Mouse (Mus musculus) liver, embryonic 16.5 days (tissue): ENCODE data around the gene Ccr10. TPM values are rescaled to one million over a fixed set of nuclear protein-coding genes. Genes with fewer than 3 reads are reported as not detected.

Experiments
- ATAC-seq: fragments of 200-750 bp; cut with Nextera tagmentation; 2 replicates; pipeline ENCODE4 v1.8.0; 2017; ENCODE audit warnings: low read depth, mild to moderate bottlenecking, moderate number of reproducible peaks, moderate library complexity
- H3K27ac ChIP-seq: fragments of 300-500 bp; sonication (generic); 2 replicates; pipeline ENCODE4 v1.5.1; 2014; ENCODE audit warnings: mild to moderate bottlenecking, low read length
- H3K27me3 ChIP-seq: fragments of 300-500 bp; sonication (generic); 2 replicates; pipeline ENCODE4 v1.6.1; 2014; ENCODE audit warnings: low read depth, low read length, mixed read lengths; ENCODE audit not compliant: control insufficient read depth, insufficient read depth
- H3K36me3 ChIP-seq: fragments of 300-500 bp; sonication (generic); 2 replicates; pipeline ENCODE4 v1.6.1; 2014; ENCODE audit warnings: mild to moderate bottlenecking; ENCODE audit not compliant: control insufficient read depth, insufficient read depth
- H3K4me1 ChIP-seq: fragments of 300-500 bp; sonication (generic); 2 replicates; pipeline ENCODE4 v1.6.1; 2014; ENCODE audit warnings: low read depth, low read length, mixed read lengths; ENCODE audit not compliant: control insufficient read depth
- H3K4me2 ChIP-seq: fragments of 300-500 bp; sonication (generic); 2 replicates; pipeline ENCODE4 v1.6.1; 2014; ENCODE audit warnings: low read depth, low read length, mixed read lengths
- H3K4me3 ChIP-seq: fragments of 300-500 bp; sonication (generic); 2 replicates; pipeline ENCODE4 v1.5.1; 2014; ENCODE audit warnings: low read depth, mild to moderate bottlenecking, low read length
- H3K9ac ChIP-seq: fragments of 300-500 bp; sonication (generic); 2 replicates; pipeline ENCODE4 v1.6.1; 2014; ENCODE audit warnings: low read depth, low read length
- H3K9me3 ChIP-seq: fragments of 300-500 bp; sonication (generic); replicated peaks from 2 replicates; pipeline ENCODE4 v1.6.1; 2016; ENCODE audit warnings: low read length; ENCODE audit not compliant: control insufficient read depth
- WGBS: fragments of 180-500 bp; shearing (Covaris S2); extraction: QIAGEN DNeasy Blood & Tissue Kit; methylation state at CpG from one replicate; pipeline ENCODE4 v1.1.7; 2014; ENCODE audit not compliant: insufficient replicate concordance; 5-methylcytosine and 5-hydroxymethylcytosine counted together
- polyA plus RNA-seq: library from polyadenylated mRNA; unstranded; fragments of >200 nt; fragmentation: Nextera tagmentation; extraction: Ambion mirVana; gene quantifications from 2 replicates; pipeline ENCODE4 v1.2.1, GENCODE M21; 2015

Gene Ccr10
- polyA plus RNA-seq, 1 experiment from 2014 or later = 0.05 TPM

GRCm38 (mm10) chr11:101152825-101153224, 22.4 kb downstream of the Ccr10 start:
- H3K9me3 ChIP-seq = no peaks in the 10 kb centered on the region
- peaks cover 17% of the 10 kb centered on the region for H3K27me3 ChIP-seq
- H3K4me1 ChIP-seq = no peaks in the 10 kb centered on the region
- H3K4me3 ChIP-seq = no peak overlapping the region
- WGBS = 68% methylated on average over 1 of the region's 1 CpGs
- no peak overlapping the region for H3K9ac ChIP-seq
- no peak overlapping the region for H3K27ac ChIP-seq
- H3K4me2 ChIP-seq = no peak overlapping the region
- no peak for ATAC-seq
- H3K36me3 ChIP-seq = no peaks in the 10 kb centered on the region

- Histone ChIP-seq H3K9me3 (no peaks in the 10 kb centered on the region), H3K9ac (no peak overlapping the region), H3K36me3 (no peaks in the 10 kb centered on the region), H3K4me3 (no peak overlapping the region), H3K27ac (no peak overlapping the region), H3K27me3 (peaks cover 10% of the 10 kb centered on the region), H3K4me2 (no peak overlapping the region), H3K4me1 (no peaks in the 10 kb centered on the region)
- no peak for ATAC-seq
- 31% methylated on average over 2 of the region's 2 CpGs for WGBS
Measured at GRCm38 (mm10) chr11:101151063-101151462, 24.2 kb downstream of the Ccr10 start.

- Histone ChIP-seq H3K4me1 (no peaks in the 10 kb centered on the region), H3K4me3 (no peak overlapping the region), H3K9ac (no peak overlapping the region), H3K36me3 (no peaks in the 10 kb centered on the region), H3K4me2 (no peak overlapping the region), H3K27ac (no peak overlapping the region), H3K27me3 (no peaks in the 10 kb centered on the region; the same call in 1 of the 2 replicates), H3K9me3 (no peaks in the 10 kb centered on the region)
- ATAC-seq = no peak
- WGBS = 55% methylated on average over 9 of the region's 9 CpGs
Measured at GRCm38 (mm10) chr11:101149178-101150105, 25.8 kb downstream of the Ccr10 start.

DNA sequence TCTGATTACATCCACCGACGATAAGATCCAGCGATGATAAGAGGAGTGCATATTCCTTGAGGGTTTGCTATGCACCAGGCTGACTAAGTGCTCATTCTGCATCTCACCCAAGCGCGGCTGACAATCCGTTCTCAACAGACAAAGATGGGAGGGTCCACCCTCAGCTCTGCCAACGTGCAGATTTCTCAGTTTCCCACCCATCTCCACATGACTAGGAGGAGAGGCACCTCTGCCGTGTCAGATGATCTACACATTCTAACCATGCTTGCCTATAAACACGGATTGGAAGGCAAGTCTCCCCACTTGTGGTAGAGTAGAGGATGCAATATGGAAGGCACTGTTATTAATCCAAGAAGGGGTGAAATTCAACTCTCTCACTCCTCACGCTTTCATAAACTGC, 26.5 kb downstream of the Ccr10 start:
- Histone ChIP-seq H3K9ac (no peak overlapping the region), H3K4me1 (peaks cover 2% of the 10 kb centered on the region; the same call in 1 of the 2 replicates), H3K27ac (no peak overlapping the region), H3K27me3 (peaks cover 1% of the 10 kb centered on the region), H3K36me3 (no peaks in the 10 kb centered on the region), H3K4me3 (no peak overlapping the region), H3K9me3 (no peaks in the 10 kb centered on the region), H3K4me2 (no peak overlapping the region)
- WGBS = 60% methylated on average over 10 of the region's 10 CpGs
- no peak for ATAC-seq

DNA sequence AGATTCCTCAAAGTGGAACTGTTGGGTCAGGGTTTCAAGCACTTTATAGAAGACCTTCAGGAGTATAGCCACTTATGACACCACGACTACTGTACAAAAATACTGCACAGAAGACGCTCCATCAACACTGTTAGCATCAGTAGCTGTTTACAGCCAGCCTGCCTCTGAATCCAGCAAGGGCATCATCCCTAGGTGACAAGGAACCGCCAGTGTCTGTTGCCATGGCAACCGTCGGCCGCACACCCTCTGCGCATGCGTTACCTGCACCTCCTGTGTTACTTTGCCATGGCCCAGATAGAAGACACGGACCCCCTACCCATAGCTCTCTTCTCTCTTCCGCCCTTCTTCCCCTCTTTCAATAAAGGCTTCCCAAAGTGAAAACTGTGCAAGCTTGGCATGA, 28.9 kb downstream of the Ccr10 start:
- ATAC-seq = no peak
- WGBS = 45% methylated on average over 10 of the region's 10 CpGs
- H3K9ac ChIP-seq = no peak overlapping the region
- H3K36me3 ChIP-seq = no peaks in the 10 kb centered on the region
- no peak overlapping the region for H3K4me2 ChIP-seq
- peaks cover 3% of the 10 kb centered on the region for H3K27me3 ChIP-seq
- H3K4me1 ChIP-seq = peaks cover 3% of the 10 kb centered on the region; the same call in 1 of the 2 replicates
- no peak overlapping the region for H3K27ac ChIP-seq
- no peak overlapping the region for H3K4me3 ChIP-seq
- H3K9me3 ChIP-seq = no peaks in the 10 kb centered on the region

- Histone ChIP-seq H3K36me3 (no peaks in the 10 kb centered on the region), H3K4me1 (peaks cover 3% of the 10 kb centered on the region; the same call in 1 of the 2 replicates), H3K9me3 (no peaks in the 10 kb centered on the region), H3K27ac (no peak overlapping the region), H3K27me3 (peaks cover 28% of the 10 kb centered on the region), H3K9ac (no peak overlapping the region), H3K4me3 (peak overlapping the region; percentile 40), H3K4me2 (peak overlapping the region; percentile 49)
- WGBS = 16% methylated on average over 18 of the region's 19 CpGs
- no peak for ATAC-seq
Measured at GRCm38 (mm10) chr11:101143338-101144225, 31.7 kb downstream of the Ccr10 start.

DNA sequence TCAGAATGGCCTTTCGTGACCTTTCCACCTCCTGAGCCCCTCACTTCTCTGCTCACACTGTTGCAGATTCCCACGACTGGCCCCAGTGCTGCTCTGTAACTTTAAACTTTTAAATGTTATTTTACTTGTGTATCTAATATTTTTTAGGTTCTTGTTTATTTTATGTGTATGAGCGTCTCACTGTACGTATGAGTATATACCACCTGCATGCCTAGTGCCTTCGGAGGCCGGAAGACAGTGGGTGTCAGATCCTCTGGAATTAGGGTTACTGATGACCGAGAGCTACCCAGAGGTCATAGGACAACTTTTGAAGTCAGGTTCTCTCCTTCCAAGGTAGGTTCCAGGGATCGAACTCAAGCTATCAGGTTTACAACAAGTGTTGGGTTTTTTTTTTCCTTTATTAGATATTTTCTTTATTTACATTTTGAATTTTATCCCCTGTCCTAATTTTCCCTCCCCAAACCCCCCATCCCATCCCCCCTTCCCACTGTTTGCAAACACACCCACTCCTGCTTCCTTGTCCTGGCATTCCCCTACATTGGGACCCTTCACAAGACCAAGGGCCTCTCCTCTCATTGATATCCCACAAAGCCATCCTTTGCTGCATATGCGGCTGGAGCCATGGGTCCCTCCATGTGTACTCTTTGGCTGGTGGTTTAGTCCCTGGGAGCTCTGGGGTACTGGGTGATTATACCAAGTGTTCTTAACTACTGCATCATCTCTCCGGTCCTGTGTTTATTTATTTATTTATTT, 32.9 kb downstream of the Ccr10 start:
- WGBS = 76% methylated on average over 10 of the region's 10 CpGs
- H3K4me2 ChIP-seq = no peak overlapping the region
- no peaks in the 10 kb centered on the region for H3K9me3 ChIP-seq
- no peak overlapping the region for H3K4me3 ChIP-seq
- H3K27ac ChIP-seq = no peak overlapping the region
- peaks cover 28% of the 10 kb centered on the region for H3K27me3 ChIP-seq
- ATAC-seq = no peak
- no peak overlapping the region for H3K9ac ChIP-seq
- no peaks in the 10 kb centered on the region for H3K36me3 ChIP-seq
- peaks cover 3% of the 10 kb centered on the region; the same call in 1 of the 2 replicates for H3K4me1 ChIP-seq

DNA sequence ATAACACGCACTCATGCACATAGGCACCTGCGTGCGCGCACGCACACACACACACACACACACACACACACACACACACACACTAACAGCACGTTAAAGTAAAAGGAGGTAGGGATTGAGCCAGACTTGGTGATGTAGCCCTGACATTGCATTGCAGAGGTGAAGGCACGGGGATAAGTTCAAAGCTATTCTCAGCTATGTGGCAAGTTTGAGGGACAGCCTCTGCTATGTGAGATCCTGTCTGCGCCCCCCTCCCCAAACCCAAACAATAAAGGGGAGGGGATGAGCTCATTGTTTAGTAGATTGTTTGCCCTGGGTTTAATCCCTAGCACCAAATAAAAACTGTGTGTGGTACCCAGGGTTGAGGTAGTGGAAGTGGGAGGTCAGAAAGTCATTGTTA, 34.2 kb downstream of the Ccr10 start:
- no peaks in the 10 kb centered on the region for H3K9me3 ChIP-seq
- no peak for ATAC-seq
- H3K9ac ChIP-seq = no peak overlapping the region
- no peak overlapping the region for H3K4me2 ChIP-seq
- H3K27me3 ChIP-seq = peaks cover 28% of the 10 kb centered on the region
- no peak overlapping the region for H3K27ac ChIP-seq
- H3K4me1 ChIP-seq = peaks cover 3% of the 10 kb centered on the region; the same call in 1 of the 2 replicates
- H3K36me3 ChIP-seq = no peaks in the 10 kb centered on the region
- WGBS = 66% methylated on average over 8 of the region's 8 CpGs
- no peak overlapping the region for H3K4me3 ChIP-seq
